Mouse (Mus musculus) cortical plate, adult 2 months (tissue): Measurements from ENCODE around the gene Eme2. TPM values are rescaled to one million over a fixed set of nuclear protein-coding genes. Genes with fewer than 3 reads are reported as not detected.

Source experiments
- H3K27ac ChIP-seq: fragments of 200-500 bp; 2 replicates; pipeline ENCODE4 v1.5.1; 2012; ENCODE audit warnings: low read length, control low read depth, inconsistent platforms; ENCODE audit not compliant: insufficient read depth
- H3K4me1 ChIP-seq: fragments of 200-500 bp; 2 replicates; pipeline ENCODE4 v1.6.1; 2011; ENCODE audit warnings: low read length; ENCODE audit not compliant: control insufficient read depth, insufficient read depth
- H3K4me3 ChIP-seq: fragments of 200-500 bp; 2 replicates; pipeline ENCODE4 v1.5.1; 2011; ENCODE audit warnings: mild to moderate bottlenecking, low read length, control low read depth; ENCODE audit not compliant: insufficient read depth
- CTCF ChIP-seq: fragments of 200-500 bp; IDR thresholded peaks from 2 replicates; pipeline ENCODE4 v1.5.1; 2011; ENCODE audit warnings: mild to moderate bottlenecking, control low read depth, low read length; ENCODE audit not compliant: insufficient read depth; ENCODE audit errors: extremely low read depth
- POLR2A ChIP-seq: fragments of 200-500 bp; IDR thresholded peaks from 2 replicates; pipeline ENCODE4 v1.6.1; 2011; ENCODE audit warnings: mild to moderate bottlenecking, low read length, control low read depth; ENCODE audit not compliant: insufficient read depth; ENCODE audit errors: extremely low read depth
- polyA plus RNA-seq: library from polyadenylated mRNA; depleted of rRNA; stranded (reverse); fragments of >200 nt; gene quantifications from 2 replicates; pipeline ENCODE4 v1.2.3, GENCODE M21; 2012; rRNA removed

Eme2 gene
- polyA plus RNA-seq, 1 experiment, result 62.4 TPM

DNA sequence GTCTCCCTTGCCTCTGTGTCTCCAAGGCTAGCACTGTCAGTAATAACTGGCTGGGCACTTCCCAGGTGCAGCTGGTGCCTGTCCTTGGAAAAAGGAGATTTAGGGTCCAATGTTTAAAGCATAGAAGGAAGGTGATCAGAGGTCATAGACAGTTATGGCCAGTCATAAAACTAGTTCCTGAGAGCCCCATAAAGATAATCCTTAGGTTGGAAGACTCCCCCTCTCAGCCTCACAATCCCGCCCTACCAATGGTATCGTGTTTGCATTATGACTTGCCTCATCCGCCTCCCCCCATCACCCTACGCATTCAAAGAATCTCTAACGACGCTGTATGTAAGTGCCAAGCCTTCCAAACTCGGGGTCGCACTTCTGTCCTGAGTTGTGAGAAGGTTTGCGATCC, 50.4 kb downstream of the Eme2 start:
- no peak overlapping the region for H3K27ac ChIP-seq

DNA sequence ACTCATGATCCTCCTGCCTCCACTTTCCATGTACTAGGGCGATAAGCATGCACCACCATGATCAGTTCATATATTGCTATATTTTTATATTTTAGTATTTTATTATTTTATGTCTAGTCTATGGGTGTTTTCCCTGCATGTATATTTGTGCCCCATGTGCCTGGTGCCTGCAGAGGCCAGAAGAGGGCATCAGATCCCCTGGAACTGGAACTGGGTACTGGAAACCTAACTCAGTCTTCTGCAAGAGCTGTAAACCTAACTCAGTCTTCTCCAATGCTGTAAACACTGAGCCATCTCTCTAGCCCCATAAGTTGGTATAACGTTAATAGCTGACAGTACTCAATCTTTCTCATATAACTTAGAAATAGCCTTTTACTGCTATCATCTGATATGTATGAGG, 52.3 kb downstream of the Eme2 start:
- H3K4me3 ChIP-seq, result no peak overlapping the region
- H3K4me1 ChIP-seq, result peaks cover 3% of the 10 kb centered on the region; the same call in 1 of the 2 replicates
- TF ChIP-seq POLR2A, result no peak
- TF ChIP-seq CTCF, result no peak
- no peak overlapping the region for H3K27ac ChIP-seq

More for the DNA sequence above, 50.4 kb downstream of the Eme2 start:
- H3K4me1 ChIP-seq, result peaks cover 5% of the 10 kb centered on the region
- TF ChIP-seq CTCF (no peak), POLR2A (no peak)
- no peak overlapping the region for H3K4me3 ChIP-seq

DNA sequence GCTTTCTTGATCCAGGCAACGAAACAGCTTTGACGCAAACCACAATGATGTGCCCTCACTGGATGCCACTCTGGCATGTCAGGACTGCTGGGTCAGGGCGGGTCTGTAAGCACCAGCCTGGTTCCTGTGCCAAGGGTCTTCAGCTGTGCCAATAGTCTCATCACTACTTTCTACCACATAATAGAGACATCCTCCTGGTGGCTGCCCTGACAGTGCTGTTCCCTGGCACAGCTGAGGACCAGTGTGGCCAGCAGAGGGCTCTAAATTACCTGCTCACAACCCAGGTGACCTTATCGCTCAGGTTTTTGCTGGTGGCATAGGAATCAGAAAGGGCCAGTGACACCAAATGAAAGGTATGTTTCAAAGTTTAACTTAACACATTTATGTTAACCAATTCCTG, 53.8 kb downstream of the Eme2 start:
- TF ChIP-seq POLR2A (no peak), CTCF (peak; percentile 16; the same call in 1 of the 2 replicates)
- no peak overlapping the region for H3K27ac ChIP-seq
- H3K4me3 ChIP-seq, result no peak overlapping the region
- peaks cover 3% of the 10 kb centered on the region; the same call in 1 of the 2 replicates for H3K4me1 ChIP-seq

- Histone ChIP-seq H3K27ac (no peak overlapping the region), H3K4me1 (peaks cover 3% of the 10 kb centered on the region; the same call in 1 of the 2 replicates), H3K4me3 (no peak overlapping the region)
- TF ChIP-seq POLR2A (no peak), CTCF (no peak)
These were observed 54.5 kb downstream of the Eme2 start for GRCm38 (mm10) chr17:24840341-24840740.

DNA sequence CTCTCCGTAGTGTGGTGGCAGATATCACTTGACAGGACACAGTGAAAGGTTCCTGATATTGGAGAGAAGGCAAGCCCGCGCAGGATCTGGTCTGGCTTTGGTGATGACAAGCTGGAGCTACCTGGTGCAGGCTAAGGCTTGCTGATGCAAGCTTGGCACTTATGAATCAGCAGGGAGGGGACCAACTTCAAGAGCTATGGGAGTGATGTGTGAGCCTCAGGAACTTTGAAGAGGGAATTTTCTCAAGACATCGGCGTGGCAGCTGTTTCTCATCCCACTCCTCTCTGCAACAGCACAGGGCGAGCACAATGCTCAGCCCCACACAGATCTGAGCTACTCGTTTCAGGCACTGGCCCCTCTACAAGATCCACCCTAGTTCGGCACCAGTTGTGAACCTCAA, 55.0 kb downstream of the Eme2 start, which contains the start of gene Hagh:
Gene Hagh (plus strand): TSS at position 302 of the 400 bp plus-strand sequence.
- Histone ChIP-seq H3K4me1 (peaks cover 3% of the 10 kb centered on the region; the same call in 1 of the 2 replicates), H3K27ac (no peak within 1 kb of the TSS), H3K4me3 (no peak within 1 kb of the TSS)
- TF ChIP-seq POLR2A, result no peak

Other genes starting within 250 kb of the Eme2 start
- 68.2 and 69.0 TPM in 2 replicates for gene Slc9a3r2, start 244.8 kb downstream of the Eme2 start, polyA plus RNA-seq
- 0.34 and 0.50 TPM in 2 replicates for gene Npw, start 236.6 kb downstream of the Eme2 start, polyA plus RNA-seq
- gene Zfp598, start 225.4 kb downstream of the Eme2 start, polyA plus RNA-seq, result 53.5 and 53.6 TPM in 2 replicates
- gene Syngr3, start 205.1 kb downstream of the Eme2 start, polyA plus RNA-seq, result 177 and 184 TPM in 2 replicates
- 21.1 and 21.5 TPM in 2 replicates for gene Gfer, start 198.9 kb downstream of the Eme2 start, polyA plus RNA-seq
- 5.2 and 6.4 TPM in 2 replicates for gene Noxo1, start 198.9 kb downstream of the Eme2 start, polyA plus RNA-seq
- gene Tbl3, start 187.4 kb downstream of the Eme2 start, polyA plus RNA-seq, result 53.0 and 53.7 TPM in 2 replicates
- gene Rnf151, start 177.0 kb downstream of the Eme2 start, polyA plus RNA-seq, result 0.32 and 0.33 TPM in 2 replicates
- 980 and 1,011 TPM in 2 replicates for gene Rps2, start 177.0 kb downstream of the Eme2 start, polyA plus RNA-seq
- gene Ndufb10, start 170.6 kb downstream of the Eme2 start, polyA plus RNA-seq, result 428 and 431 TPM in 2 replicates
- 0.48 and 0.57 TPM in 2 replicates for gene Rpl3l, start 167.3 kb downstream of the Eme2 start, polyA plus RNA-seq
- 47.3 and 53.0 TPM in 2 replicates for gene Msrb1, start 158.4 kb downstream of the Eme2 start, polyA plus RNA-seq
- 0.29 and 0.44 TPM in 2 replicates for gene Hs3st6, start 142.1 kb downstream of the Eme2 start, polyA plus RNA-seq
- gene Meiob, start 90.8 kb downstream of the Eme2 start, polyA plus RNA-seq, result not detected in 2 replicates
- gene Hagh, start 54.9 kb downstream of the Eme2 start, polyA plus RNA-seq, result 138 and 151 TPM in 2 replicates
- gene Fahd1, start 44.7 kb downstream of the Eme2 start, polyA plus RNA-seq, result 21.8 and 25.1 TPM in 2 replicates
- not detected in 2 replicates for gene Igfals, start 29.1 kb downstream of the Eme2 start, polyA plus RNA-seq
- gene Nubp2, start 8.7 kb downstream of the Eme2 start, polyA plus RNA-seq, result 24.6 and 27.3 TPM in 2 replicates
- 91.9 and 92.7 TPM in 2 replicates for gene Spsb3, start 8.4 kb downstream of the Eme2 start, polyA plus RNA-seq
- gene Mrps34, start within 50 bp of the Eme2 start, polyA plus RNA-seq, result 115 and 117 TPM in 2 replicates
- gene Nme3, start 1.4 kb upstream of the Eme2 start, polyA plus RNA-seq, result 94.5 and 94.7 TPM in 2 replicates
- gene Mapk8ip3, start 41.9 kb upstream of the Eme2 start, polyA plus RNA-seq, result 328 and 355 TPM in 2 replicates
- 4.5 and 6.2 TPM in 2 replicates for gene Jpt2, start 65.6 kb upstream of the Eme2 start, polyA plus RNA-seq
- 22.0 and 23.1 TPM in 2 replicates for gene Cramp1l, start 120.7 kb upstream of the Eme2 start, polyA plus RNA-seq
- gene Ift140, start 121.0 kb upstream of the Eme2 start, polyA plus RNA-seq, result 22.2 and 22.7 TPM in 2 replicates
- gene Tmem204, start 188.5 kb upstream of the Eme2 start, polyA plus RNA-seq, result 17.8 and 19.4 TPM in 2 replicates
- gene Telo2, start 220.9 kb upstream of the Eme2 start, polyA plus RNA-seq, result 18.5 and 24.8 TPM in 2 replicates
- 0.19 and 0.34 TPM in 2 replicates for gene Ptx4, start 225.7 kb upstream of the Eme2 start, polyA plus RNA-seq
- gene Clcn7, start 238.3 kb upstream of the Eme2 start, polyA plus RNA-seq, result 45.6 and 47.0 TPM in 2 replicates